Mouse (Mus musculus) liver, adult 2 months (tissue): ENCODE measurements around the gene Prkar2a.

Source experiments
- CTCF ChIP-seq: fragments of 200-500 bp; IDR thresholded peaks from 2 replicates; pipeline ENCODE4 v1.5.1; 2011; ENCODE audit warnings: low read depth, low read length, control low read depth
- POLR2A ChIP-seq: fragments of 200-500 bp; IDR thresholded peaks from 2 replicates; pipeline ENCODE4 v1.6.1; 2011; ENCODE audit warnings: low read length, control low read depth; ENCODE audit not compliant: insufficient read depth; ENCODE audit errors: extremely low read depth

DNA sequence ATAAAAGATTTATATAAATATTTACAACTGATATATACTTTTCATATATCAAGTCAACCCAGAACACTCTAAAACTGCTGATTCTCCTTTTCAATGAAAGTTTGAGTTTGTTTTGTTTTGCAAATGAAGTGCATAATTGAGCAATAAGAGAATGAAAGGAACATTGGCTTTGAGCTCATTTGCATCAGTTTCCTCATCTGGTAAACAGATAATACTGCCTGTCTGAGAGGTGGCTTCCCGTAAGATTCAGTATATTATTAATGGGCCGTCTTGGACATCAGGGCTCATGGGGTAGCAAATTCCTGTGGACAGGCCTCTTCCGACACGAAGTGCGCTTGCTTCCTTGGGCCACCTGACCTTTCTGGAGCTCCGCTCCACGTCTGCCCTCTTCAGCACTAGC is 21.7 kb downstream of the Prkar2a start:
- TF ChIP-seq CTCF (no peak), POLR2A (no peak)
